Mouse (Mus musculus): ENCODE measurements around the gene Agfg1.

The Agfg1 gene

DNA sequence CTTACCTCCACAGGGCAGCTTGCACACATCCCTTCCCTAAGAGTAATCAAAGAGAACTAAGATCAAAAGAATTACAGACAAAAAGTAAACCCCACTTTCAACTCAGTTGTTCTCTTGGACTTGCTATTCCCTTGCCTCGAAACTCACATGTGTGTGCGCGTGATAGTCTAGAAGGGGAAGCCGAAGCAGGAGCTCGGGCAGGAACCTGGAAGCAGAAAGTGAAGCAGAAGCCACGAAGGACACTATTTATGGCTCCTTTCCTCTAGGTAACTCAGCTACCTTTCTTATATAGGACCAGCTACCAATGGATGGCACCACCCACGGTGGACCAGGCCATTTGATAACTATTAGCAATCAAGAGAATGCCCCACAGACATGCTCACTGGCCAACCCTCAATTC is 13.5 kb upstream of the Agfg1 start:
- no peak for DNase-seq

DNA sequence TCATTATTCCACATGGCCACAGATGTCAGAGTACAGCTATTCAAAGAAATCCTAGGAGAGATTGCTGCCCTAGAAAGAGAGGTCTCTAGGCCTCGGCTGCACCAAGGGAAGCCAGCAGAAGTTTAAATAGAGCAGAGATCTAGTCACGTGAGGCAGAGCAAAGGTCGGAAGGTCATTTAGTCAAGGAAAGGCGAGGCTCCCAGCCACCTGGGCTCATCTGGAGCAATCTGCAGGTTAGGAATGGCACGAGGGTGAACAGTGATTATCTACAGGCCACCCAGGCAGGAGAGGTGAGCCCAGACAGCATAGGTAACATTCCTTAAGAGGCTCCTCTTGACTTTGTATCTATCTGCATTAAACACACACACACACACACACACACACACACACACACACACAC is 12.4 kb upstream of the Agfg1 start:
- peak; percentile 60 for DNase-seq

DNA sequence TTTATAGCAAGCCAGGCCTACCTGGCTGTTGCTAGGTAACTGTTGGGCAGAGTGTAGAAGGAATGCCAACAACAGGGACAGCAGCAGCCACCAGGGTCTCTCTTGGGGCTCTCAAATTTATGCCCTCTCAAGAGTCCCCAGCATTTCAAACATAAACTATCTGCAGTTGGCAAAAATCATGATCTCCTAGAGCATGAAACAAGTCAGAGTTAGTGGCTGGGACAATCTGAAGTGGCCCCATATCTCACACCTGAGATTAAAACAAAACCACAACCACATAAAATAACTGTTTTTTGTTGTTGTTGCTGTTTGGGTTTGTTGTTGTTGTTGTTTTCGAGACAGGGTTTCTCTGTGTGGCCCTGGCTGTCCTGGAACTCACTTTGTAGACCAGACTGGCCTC is 8.5 kb upstream of the Agfg1 start:
- no peak for DNase-seq

GRCm38 (mm10) chr1:82831547-82832240 is 7.6 kb upstream of the Agfg1 start:
- no peak for DNase-seq

DNA sequence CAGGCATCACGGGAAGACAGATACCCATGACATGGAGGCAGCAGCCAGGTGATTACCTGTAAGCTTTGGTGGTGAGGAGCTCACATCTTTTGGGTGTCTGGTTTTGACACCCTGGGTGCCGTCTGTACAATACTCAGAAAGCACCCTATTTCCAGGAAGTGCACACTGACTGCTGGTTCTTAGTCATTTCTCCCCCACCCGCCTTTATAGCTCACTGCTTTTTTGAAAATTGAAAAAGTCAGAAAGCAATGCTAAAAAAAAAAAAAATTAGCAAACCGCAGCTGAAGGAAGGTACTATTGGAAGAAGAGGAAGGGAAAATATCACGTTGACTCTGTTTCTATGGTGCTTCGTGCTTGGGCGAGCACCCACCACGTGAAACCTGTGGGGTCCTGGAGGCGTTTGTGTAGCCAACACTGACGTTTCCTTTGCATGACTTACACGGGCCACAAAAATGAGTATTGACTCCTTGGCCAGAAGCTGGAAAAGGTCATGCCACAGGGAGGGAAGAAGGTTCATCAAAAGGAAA is 6.7 kb upstream of the Agfg1 start:
- DNase-seq = no peak

GRCm38 (mm10) chr1:82833501-82833900 is 5.8 kb upstream of the Agfg1 start:
- no peak for DNase-seq

- no peak for DNase-seq
Measured at GRCm38 (mm10) chr1:82834572-82834971, 4.7 kb upstream of the Agfg1 start.

DNA sequence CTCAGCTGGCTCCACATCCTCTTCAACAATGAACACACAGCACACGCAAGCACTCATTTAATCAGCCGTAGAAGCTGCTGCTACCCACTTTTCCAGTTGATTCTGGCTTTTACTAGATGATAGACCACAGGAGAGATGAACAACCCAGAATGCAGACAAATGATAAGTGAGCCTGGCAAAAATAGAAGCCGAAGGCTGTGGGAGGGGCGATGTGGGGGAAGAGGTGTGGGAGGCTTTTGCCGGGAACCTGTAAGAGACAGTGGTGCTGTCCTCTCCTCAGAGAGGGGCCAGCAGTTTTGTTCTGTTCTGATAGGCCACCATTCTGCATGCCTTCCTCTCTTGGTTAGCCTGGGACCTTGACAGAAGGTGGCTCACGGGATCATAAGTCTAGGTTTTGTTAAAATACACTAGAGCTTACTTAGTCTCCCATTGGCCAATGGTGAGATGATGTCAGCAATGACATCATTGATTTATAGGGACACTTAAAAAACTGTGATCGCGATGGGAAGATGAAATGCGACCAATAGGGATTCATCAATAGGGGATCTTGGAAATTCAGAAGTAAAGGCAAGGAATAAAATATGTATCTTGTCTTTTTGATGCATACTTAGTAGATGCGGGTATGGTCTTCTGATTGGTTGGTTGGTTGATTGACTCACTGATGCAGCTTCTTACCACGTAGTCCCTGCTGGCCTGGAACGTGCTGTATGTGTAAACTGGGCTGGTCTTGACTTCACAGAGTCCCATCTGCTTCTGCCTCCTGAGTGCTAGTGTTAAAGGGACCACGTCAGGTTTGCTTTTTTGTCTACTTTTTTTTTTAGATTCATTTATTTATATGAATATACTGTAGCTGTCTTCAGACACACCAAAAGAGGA is 2.7 kb upstream of the Agfg1 start:
- DNase-seq = no peak

DNA sequence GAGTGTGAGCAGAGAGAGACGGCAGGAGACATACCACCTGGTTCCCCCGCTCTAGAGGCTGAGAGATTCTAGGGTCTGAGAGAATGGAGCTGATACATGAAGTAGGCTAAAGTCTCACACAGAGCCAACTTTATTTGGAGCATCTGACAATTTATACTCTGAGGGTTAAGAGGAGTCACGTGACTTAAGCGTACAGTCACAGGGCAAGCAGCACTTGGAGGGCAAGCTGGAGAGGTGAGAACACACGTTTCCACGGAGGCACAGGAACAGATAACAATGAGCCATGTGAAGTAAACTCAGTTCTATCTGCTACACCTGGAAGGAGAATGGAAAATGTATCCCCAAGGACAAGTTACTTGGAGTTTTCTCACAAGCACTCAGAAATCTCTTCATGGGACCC is 1.7 kb upstream of the Agfg1 start:
- DNase-seq = no peak

GRCm38 (mm10) chr1:82838469-82839295 is 601 bp upstream of the Agfg1 start:
- no peak for DNase-seq

GRCm38 (mm10) chr1:82839614-82840421 is 535 bp downstream of the Agfg1 start:
- no peak for DNase-seq

- no peak for DNase-seq
Measured at GRCm38 (mm10) chr1:82855729-82856128, 16.4 kb downstream of the Agfg1 start.

- DNase-seq = no peak
Measured at GRCm38 (mm10) chr1:82858236-82858635, 19.0 kb downstream of the Agfg1 start.

GRCm38 (mm10) chr1:82860391-82860790 is 21.1 kb downstream of the Agfg1 start:
- no peak for DNase-seq

DNA sequence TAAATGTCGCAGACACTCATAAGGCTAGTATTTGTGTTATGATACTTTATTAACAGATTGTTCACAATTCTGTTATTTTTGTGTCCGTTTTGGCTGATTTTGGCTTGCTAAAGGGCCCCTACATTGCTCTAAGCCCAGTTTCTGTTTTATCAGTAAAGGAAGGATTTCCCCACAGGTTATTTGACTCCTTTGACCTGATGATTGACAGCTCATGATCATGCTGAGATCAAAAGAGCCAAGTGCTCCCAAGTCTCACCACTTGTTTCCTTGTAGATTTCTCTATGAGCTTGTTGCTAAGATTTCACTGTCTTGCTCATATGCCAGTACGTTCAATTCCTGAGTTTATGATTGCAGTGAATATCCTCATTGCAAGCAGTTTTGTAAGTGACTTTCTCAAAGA is 30.9 kb downstream of the Agfg1 start:
- DNase-seq = no peak

GRCm38 (mm10) chr1:82879172-82879571 is 39.9 kb downstream of the Agfg1 start:
- DNase-seq = no peak

GRCm38 (mm10) chr1:82880196-82880595 is 40.9 kb downstream of the Agfg1 start:
- DNase-seq = no peak

DNA sequence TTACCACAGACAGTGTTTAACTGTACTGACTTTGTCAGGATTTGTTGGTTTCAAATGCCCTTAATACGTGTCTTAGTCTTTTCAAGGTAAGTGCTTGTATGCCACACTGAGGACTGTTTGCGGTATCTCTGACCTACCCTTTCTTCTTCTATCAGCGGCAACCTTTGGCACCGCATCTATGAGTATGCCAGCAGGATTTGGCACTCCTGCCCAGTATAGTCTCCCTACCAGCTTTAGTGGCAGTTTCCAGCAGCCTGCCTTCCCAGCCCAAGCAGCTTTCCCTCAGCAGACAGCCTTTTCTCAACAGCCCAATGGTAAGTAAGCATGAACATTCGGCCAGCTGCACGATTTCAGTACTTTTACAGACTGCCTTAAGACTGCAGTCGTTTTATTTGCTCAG is 54.0 kb downstream of the Agfg1 start:
- DNase-seq = no peak

- DNase-seq = no peak
Measured at GRCm38 (mm10) chr1:82900567-82900966, 61.3 kb downstream of the Agfg1 start.

- DNase-seq = peak; percentile 59
Measured at GRCm38 (mm10) chr1:82901201-82901600, 61.9 kb downstream of the Agfg1 start.

DNA sequence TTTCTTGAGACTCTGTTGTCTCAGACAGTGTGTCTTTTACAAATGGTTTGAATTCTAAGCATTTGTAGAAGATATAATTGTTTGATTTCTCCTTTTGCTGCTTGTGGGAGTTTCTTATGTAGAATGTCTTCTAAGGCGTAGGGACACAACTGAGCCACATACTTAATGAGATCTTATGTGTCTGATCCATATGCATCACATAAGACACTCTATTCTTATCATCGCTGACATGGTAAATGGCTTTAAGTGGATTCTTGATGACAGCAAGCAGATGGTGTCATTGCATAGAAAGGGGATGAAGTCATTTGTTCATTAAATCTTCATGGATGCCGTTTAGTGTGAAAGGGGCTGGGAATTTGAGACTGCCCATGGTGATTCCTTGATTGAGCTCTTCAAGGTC is 66.6 kb downstream of the Agfg1 start:
- no peak for DNase-seq

- DNase-seq = peak; percentile 24
Measured at GRCm38 (mm10) chr1:82913025-82913424, 73.7 kb downstream of the Agfg1 start, which contains the start of gene A030005L19Rik. Gene A030005L19Rik (plus strand): TSS chr1:82913325.
